Mouse (Mus musculus) small intestine, adult 2 months (tissue): ENCODE measurements around the gene Slc28a3. TPM values are rescaled to one million over a fixed set of nuclear protein-coding genes. Genes with fewer than 3 reads are reported as not detected.
A peak's percentile ranks its signal among the peaks of the same experiment; 100 is the strongest.

Experiments used
- H3K27ac ChIP-seq: fragments of 200-500 bp; 2 replicates; pipeline ENCODE4 v1.5.1; 2012; ENCODE audit warnings: low read depth, low read length, control low read depth, inconsistent platforms; ENCODE audit not compliant: insufficient read depth
- H3K27me3 ChIP-seq: fragments of 200-500 bp; 2 replicates; pipeline ENCODE4 v1.6.1; 2012; ENCODE audit warnings: mild to moderate bottlenecking, moderate library complexity, low read length, inconsistent platforms; ENCODE audit not compliant: control insufficient read depth, insufficient read depth
- H3K36me3 ChIP-seq: fragments of 200-500 bp; 2 replicates; pipeline ENCODE4 v1.6.1; 2012; ENCODE audit warnings: mild to moderate bottlenecking, low read length, control low read depth, inconsistent platforms; ENCODE audit not compliant: control insufficient read depth, insufficient read depth
- H3K4me1 ChIP-seq: fragments of 200-500 bp; 2 replicates; pipeline ENCODE4 v1.6.1; 2012; ENCODE audit warnings: low read length, inconsistent platforms, mixed read lengths; ENCODE audit not compliant: control insufficient read depth, insufficient read depth, insufficient read length
- H3K4me3 ChIP-seq: fragments of 200-500 bp; 2 replicates; pipeline ENCODE4 v1.5.1; 2012; ENCODE audit warnings: low read depth, mild to moderate bottlenecking, control low read depth, inconsistent platforms, low read length, moderate library complexity
- CTCF ChIP-seq: fragments of 200-500 bp; IDR thresholded peaks from 2 replicates; pipeline ENCODE4 v1.5.1; 2012; ENCODE audit warnings: low read depth, mild to moderate bottlenecking, control low read depth, inconsistent platforms, low read length, moderate library complexity, mixed read lengths; ENCODE audit not compliant: insufficient replicate concordance, insufficient read length; ENCODE audit errors: extremely low read depth
- POLR2A ChIP-seq: fragments of 200-500 bp; IDR thresholded peaks from 2 replicates; pipeline ENCODE4 v1.6.1; 2012; ENCODE audit warnings: low read depth, mild to moderate bottlenecking, control low read depth, inconsistent platforms, low read length, moderate library complexity
- WGBS: fragments of 180-500 bp; shearing (Covaris S2); methylation state at CpG from one replicate; pipeline ENCODE4 v1.1.7; 2018; 5-methylcytosine and 5-hydroxymethylcytosine counted together
- polyA plus RNA-seq: library from polyadenylated mRNA; depleted of rRNA; stranded (reverse); fragments of >200 nt; gene quantifications from 2 replicates; pipeline ENCODE4 v1.2.3, GENCODE M21; 2012

The Slc28a3 gene
- polyA plus RNA-seq, 1 experiment, result 3.7 TPM

DNA sequence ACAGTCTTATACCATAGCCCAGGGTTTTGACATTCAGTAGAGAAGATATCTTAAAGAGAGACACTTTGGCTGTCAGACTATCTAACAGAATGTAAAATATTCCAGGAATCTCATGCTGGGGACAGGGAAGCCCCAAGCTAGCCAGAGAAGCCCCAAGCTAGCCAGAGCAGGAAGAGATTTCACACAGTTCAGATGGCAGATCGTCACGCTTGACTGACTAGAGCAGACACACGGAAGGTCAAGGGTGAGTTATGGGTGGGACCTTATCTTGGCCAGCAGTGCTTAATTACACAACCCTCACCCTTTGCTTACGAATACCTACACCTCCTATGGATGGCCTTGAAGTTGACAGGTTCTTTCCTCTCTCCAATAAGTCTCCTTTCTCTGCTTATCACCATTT, 12.1 kb downstream of the Slc28a3 start:
- Histone ChIP-seq H3K36me3 (no peaks in the 10 kb centered on the region), H3K4me3 (no peak overlapping the region), H3K27ac (peak overlapping the region; percentile 51; the same call in 1 of the 2 replicates), H3K4me1 (peaks cover 15% of the 10 kb centered on the region; the same call in 1 of the 2 replicates), H3K27me3 (no peaks in the 10 kb centered on the region)
- TF ChIP-seq CTCF, result no peak
- no peak for TF ChIP-seq POLR2A
- WGBS, result 19% methylated on average over 4 of the region's 4 CpGs

DNA sequence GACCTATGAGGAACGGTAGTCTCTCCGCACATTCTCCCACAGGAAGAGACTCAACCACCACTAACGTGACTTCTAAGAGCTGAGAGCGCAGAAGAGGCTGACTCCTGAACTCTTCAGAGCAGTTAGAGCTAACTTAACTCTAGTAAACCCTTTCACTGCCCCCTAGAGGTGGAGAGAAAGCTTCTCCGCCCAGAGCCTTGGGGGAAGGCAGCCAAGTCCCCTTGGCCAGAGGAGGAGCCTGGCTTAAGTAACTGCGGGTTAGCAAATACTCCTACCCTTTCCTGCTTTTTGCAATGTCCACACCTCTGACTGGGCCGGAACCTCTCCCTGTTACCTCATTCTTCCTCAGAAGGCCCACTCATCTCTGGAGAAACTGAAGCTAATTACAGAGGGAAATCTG, 17.5 kb downstream of the Slc28a3 start:
- H3K27me3 ChIP-seq, result no peaks in the 10 kb centered on the region
- WGBS, result 31% methylated on average over 7 of the region's 7 CpGs
- no peaks in the 10 kb centered on the region for H3K36me3 ChIP-seq
- no peak overlapping the region for H3K27ac ChIP-seq
- no peak for TF ChIP-seq POLR2A
- TF ChIP-seq CTCF, result peak; percentile 58; the same call in 1 of the 2 replicates
- H3K4me1 ChIP-seq, result peaks cover 3% of the 10 kb centered on the region; the same call in 1 of the 2 replicates
- no peak overlapping the region for H3K4me3 ChIP-seq

DNA sequence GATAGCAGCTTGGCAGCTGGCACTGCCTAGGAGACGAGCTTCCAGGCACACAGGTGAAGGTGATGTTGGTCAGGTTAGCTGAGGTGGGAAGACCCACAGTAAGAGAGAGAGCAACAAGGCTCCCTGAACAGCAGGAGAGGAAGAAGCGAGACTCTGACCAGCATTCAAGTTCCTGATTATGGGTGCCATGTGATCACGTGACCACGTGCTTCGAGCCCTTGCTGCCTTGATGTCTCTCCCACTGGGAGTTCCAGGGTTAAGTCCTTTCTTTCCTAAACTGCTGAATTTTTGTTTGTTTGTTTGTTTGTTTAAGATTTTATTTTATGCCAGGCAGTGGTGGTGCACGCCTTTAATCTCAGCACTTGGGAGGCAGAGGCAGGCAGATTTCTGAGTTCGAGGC, 18.8 kb downstream of the Slc28a3 start:
- Histone ChIP-seq H3K27me3 (no peaks in the 10 kb centered on the region), H3K4me3 (no peak overlapping the region), H3K36me3 (no peaks in the 10 kb centered on the region), H3K27ac (no peak overlapping the region), H3K4me1 (peaks cover 2% of the 10 kb centered on the region; the same call in 1 of the 2 replicates)
- WGBS, result 78% methylated on average over 7 of the region's 7 CpGs
- no peak for TF ChIP-seq POLR2A
- no peak for TF ChIP-seq CTCF

DNA sequence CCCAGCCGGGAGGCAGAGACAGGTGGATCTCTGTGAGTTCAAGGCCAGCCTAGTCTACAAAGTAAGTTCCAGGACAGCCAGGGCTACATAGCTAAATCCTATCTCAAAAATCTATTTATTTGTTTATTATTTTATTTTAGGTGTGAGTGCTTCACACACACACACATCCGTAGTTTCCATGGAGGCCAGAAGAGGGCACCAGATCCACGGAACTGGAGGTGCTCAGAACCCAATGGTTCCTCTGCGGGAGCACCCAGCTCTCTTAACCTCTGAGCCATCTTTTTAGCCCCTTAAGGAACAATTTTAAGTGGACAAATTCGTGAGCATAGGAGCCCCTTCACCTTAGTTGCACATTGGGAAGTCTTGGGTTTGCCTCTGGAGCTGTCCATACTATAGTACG, 20.0 kb downstream of the Slc28a3 start:
- no peaks in the 10 kb centered on the region for H3K4me1 ChIP-seq

DNA sequence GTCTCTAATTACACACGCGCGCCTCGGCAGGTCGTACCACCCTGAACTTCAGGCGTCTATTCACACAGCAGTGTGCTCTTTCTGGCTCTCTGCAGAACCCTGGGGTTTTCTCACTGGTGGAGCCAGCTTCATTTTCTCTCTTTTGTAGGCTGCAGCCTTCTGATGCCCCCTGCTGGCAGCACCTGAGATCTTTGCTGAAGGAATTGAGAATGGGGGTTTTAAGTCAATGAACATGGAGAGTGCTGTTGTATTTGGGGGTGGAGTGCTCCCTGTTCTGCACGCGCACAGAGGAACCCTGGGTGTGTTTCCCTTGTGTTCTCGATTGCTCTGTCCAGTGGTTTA, 21.2 kb downstream of the Slc28a3 start:
- TF ChIP-seq CTCF (peak; percentile 85; the same call in 1 of the 2 replicates), POLR2A (no peak)
- Histone ChIP-seq H3K27me3 (no peaks in the 10 kb centered on the region), H3K27ac (no peak overlapping the region), H3K36me3 (0 out of 2 replicates have a peak, but pooled peaks cover 3% of the 10 kb centered on the region), H3K4me3 (no peak overlapping the region), H3K4me1 (no peaks in the 10 kb centered on the region)
- WGBS, result 16% methylated on average over 9 of the region's 9 CpGs

More for the DNA sequence above, 20.0 kb downstream of the Slc28a3 start:
- Histone ChIP-seq H3K27ac (no peak overlapping the region), H3K36me3 (0 out of 2 replicates have a peak, but pooled peaks cover 2% of the 10 kb centered on the region), H3K27me3 (no peaks in the 10 kb centered on the region), H3K4me3 (no peak overlapping the region)
- TF ChIP-seq CTCF (peak; percentile 70; the same call in 1 of the 2 replicates), POLR2A (no peak)
- WGBS, result 38% methylated on average over 6 of the region's 6 CpGs

DNA sequence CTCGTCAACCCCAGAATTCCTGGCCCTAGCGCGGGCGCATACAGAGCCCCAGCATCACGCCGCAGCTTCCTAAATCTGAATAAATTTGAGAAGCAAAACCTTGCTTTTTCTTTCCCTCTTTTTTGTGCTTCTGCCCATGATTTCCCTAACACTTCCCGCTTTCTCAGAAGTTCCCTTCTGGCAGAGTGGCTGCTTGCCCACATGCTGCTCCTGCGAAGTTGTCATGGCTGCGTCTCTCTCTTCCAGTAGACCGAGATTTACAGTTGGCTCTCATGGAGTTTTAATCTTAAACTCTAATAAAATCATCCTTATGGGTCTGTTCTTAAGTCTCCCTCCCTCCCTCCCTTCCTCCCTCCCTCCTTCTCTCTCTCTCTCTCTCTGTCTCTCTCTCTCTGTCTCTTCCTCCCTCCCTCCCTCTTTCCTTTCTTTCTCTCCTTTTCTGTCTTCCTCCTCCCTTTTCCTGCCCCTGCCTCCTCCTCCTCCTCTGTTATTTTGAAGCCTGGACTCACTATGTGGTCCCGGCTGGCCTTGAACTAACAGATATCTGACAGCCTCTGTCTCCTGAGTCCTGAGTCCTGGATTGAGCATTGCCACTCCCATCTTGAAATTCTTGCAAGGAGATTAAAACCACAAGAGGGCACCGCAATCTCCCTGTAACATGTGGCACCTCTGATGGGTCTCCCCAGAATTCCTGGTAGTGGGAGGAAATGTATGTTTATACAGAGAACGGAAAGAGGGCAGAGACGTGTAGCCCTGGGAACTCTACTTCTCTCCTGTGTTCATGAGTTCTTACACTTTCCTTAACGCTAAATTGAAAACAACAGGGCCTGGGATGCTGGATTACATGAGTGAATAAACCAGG, 21.8 kb downstream of the Slc28a3 start:
- H3K36me3 ChIP-seq, result 0 out of 2 replicates have a peak, but pooled peaks cover 3% of the 10 kb centered on the region
- H3K4me3 ChIP-seq, result no peak overlapping the region
- whole genome bisulfite sequencing, result 61% methylated on average over 15 of the region's 15 CpGs
- no peak for TF ChIP-seq POLR2A
- TF ChIP-seq CTCF, result no peak
- H3K27ac ChIP-seq, result no peak overlapping the region
- H3K4me1 ChIP-seq, result no peaks in the 10 kb centered on the region
- H3K27me3 ChIP-seq, result no peaks in the 10 kb centered on the region

DNA sequence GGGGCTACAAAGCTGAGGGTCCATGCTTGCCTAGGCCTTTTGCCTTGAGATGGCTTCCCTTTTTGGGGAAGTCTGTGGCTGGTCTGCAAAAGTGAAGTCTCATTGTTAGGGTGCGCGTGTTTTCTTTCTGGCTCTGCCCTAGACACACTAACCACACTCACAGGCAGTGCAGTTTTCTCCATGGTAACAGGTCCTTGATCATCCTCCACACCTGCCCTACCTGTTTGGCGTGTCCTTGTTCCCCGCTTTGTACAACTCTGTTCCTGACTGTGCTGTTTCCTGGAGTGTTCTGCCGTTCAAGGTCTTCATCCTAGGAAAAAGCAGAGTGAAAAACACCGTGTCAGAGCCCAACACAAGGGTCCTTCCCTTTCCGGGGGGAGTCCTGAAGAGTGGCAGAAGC, 22.7 kb downstream of the Slc28a3 start:
- Histone ChIP-seq H3K27me3 (no peaks in the 10 kb centered on the region), H3K4me1 (no peaks in the 10 kb centered on the region), H3K36me3 (0 out of 2 replicates have a peak, but pooled peaks cover 3% of the 10 kb centered on the region), H3K4me3 (no peak overlapping the region), H3K27ac (no peak overlapping the region)
- TF ChIP-seq POLR2A (no peak), CTCF (no peak)
- 32% methylated on average over 7 of the region's 7 CpGs for WGBS
